Mouse (Mus musculus) erythroblast, adult 5-6 weeks (primary cell): ENCODE data around the gene Tmem125. TPM values are rescaled to one million over a fixed set of nuclear protein-coding genes. Genes with fewer than 3 reads are reported as not detected.
"Not testable (repeated sequence)": the region's sequence is repeated elsewhere in the genome, so short reads cannot be mapped to it uniquely, and the experiment has no call there.

ENCODE experiments used
- ATAC-seq: replicated peaks from 2 replicates; pipeline ENCODE4 v1.8.0; 2016; ENCODE audit warnings: moderate number of reproducible peaks, mild to moderate bottlenecking, moderate TSS enrichment, inconsistent platforms; ENCODE audit not compliant: poor library complexity, low FRiP score, severe bottlenecking
- total RNA-seq, 2 experiments: library from RNA; stranded (forward) in 1 of 2; stranded (reverse) in 1 of 2; fragments of 150-400 nt in 1 of 2; fragments of 200-764, 138-1000 nt in 1 of 2; gene quantifications; 2 replicates each; pipeline versions ENCODE4 v1.2.3 to v1.2.4; 2015 to 2017; ENCODE audit warnings: low replicate concordance in 2 of 2

Gene Tmem125
- total RNA-seq, 2 experiments from 2014 or later, result not detected

DNA sequence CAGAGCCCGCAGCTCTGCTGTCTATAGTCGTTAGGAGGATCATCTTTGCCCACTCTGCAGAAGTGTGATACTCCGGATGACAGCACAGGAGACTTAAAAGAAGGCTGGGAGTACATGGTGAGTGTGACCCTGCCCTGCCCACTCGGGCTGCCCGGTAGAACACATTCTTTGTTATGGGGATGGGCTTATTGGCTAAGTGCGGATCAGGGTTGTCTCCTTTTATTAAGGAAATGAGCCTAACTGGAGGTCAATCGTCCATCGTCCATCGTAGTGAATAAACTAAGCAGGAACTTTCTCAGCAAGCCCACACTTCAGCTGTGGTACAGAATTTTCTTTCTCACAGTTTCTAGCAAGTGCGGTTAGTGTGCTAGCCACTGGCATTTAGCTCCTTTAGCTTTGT is 3.9 kb downstream of the Tmem125 start:
- no peak for ATAC-seq

DNA sequence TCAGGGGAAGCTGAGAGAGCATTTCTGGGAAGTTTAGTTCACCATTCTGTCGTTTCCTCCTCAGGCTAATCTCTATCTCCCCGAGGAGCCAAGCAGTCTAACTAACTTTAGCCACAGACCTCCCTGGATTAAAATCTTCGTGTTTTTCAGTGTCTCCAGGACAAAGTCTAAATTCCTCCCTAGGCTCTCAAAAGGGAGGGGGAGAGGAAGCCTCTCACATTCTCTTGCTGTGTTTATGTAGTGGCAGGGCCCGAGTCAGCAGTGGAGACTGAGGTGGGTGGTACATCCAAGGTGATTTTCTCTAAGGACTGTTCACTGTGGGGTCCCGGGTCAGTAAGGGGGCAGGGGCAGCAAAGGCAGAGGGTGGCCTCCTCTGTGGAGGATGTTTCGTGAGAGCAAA is 6.0 kb downstream of the Tmem125 start:
- no peak for ATAC-seq

DNA sequence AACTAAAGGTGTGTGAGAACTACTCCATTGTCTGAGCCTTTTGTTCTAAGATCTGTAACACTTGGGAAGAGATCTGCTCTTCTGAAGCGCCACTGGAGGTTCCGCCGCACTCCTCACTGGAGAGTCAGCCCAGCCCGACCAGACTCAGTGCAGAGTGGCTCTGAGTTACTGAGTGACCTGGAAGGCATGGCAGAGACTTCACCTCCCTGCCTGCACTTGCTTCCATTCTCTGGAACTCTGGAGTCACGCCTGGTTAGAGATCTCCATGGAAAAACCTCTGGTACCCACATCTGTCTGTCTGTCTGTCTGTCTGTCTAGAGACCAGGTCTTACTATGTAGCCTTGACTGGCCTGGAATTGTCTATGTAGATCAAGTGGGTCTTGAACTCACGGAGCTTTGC is 8.2 kb downstream of the Tmem125 start:
- no peak for ATAC-seq

DNA sequence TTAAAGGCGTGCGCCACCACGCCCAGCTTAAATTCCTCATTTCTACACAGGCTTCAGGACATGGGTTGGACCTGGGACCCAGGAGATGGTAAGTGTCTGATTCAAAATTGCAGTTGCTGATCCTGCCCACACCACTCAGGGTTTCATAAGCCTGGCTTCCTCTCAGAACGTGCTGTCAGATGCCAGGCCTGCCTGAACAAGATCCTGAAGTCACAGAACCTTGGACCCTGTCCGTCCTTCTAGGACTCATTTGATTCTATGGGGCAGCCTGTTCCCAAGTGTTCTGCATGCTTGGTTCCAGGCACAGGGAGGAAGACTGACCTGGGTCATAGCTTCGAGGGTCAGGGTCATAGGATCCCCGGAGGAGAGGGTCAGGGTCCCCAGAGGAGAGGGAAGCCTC is 10.2 kb downstream of the Tmem125 start:
- no peak for ATAC-seq

DNA sequence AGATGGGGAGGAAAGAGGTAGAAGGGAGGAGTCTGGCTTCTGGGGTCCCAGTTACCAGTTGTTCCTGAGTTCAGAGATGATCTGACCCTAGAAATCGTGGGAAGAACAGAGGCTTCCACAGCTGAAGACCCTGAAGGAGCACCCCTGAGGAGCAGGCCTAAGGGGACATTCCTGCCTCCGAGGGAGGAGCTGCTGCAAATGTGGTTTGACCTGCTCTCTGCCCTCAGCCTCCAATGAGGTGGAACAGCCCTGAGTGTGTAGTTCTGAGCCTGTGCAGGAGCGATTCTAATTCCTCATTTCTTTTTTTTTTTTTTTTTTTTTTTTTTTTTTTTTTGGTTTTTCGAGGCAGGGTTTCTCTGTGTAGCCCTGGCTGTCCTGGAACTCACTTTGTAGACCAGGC is 10.7 kb downstream of the Tmem125 start:
- no peak for ATAC-seq

DNA sequence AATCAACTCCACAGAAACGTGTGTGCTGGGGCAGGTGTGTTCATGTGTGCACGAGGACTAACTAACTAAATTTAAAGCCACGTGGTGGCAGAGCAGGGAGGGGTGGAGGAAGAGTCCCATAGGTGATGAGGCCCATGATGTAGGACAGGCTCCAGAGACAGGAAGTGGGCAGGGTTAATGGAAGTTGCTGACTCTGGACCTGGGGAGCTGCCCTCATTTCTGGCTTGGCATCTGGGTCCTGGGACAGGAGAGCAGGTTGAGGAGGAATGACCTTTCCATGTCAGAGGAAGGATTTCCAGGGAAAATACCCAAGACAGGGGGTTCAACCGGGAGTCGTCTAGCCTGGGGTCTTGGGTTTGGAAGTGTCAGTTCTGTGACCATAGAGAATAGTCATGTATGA is 11.2 kb downstream of the Tmem125 start:
- no peak for ATAC-seq

DNA sequence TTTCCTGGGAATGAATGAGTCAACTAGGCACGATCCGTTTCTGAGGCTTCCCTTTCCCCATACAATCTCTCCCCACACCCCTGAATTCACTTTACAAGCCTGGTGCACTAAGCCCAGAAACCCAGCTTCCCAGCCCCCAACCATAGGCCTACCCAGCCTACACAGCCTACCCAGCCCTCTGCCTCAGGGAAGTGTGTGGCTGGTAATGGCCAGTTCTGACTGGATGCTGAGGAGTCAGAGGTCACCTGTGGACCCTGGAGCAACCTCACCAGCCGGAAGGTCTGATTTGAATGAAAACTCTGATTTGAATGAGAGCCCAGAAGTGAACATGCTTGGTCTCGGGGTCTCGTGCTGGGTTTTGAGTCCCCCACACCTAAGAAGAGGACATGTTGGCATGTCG is 16.1 kb downstream of the Tmem125 start:
- no peak for ATAC-seq

DNA sequence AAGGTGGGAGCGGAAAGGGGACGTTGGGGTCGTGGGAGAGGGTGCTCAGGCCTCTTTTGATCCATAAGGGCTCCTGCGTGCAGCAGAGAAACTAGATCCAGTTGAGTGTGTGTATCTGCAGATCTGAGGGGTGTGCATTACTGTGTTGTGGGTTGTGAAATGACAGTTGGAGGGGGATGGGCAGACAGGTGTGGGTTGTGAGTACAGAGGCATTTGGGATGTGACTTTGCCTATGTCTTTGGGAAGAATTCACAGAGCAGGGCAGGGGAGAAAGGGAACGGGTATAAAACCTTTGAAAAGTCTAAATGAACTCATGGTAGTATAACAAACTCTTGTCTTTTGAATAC is 16.5 kb downstream of the Tmem125 start:
- ATAC-seq, result no peak

DNA sequence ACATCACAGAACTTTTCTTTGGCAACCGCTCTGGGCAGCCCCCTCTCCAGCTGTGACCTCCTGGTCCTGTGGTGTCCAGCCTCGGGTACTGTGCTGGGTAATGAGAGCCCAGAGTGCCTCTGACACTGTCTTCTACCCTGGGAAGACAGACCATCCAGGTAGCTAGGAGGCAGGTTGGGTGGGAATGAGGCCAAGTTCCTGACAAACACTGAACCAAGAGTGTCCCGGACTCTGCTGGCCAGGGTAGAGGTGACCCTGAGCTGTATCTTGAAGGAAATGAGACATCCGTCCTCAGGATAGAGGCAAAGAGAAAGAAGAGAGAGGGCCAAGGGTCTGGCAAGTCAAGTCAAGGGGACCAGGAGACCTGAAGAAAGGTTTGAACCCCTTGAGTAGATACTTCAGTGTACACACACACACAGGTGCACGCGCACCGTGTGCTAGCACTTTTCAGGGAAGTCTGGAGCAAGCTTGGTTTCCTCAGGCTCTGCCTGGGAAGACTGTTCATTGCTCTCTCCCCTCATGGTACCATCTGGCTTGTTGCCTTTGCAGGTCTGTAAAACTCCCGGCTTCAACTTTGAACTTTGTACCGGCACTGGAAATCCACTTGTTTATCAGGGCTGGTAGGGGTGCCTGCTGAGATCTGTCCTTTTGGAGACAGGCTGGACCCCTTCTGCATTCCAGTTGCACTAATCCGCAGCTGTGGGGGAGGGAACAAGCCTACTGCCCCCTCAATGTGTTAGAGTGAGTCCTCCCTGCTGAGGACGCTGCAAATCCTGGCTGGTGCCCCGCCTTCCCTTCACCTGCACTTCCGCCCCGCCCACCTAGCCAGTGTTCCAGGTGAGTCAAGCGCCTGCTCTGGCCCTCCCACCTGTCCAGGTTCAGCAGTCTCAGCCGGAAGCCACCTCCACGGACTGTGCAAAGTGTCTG is 17.2 kb downstream of the Tmem125 start, which contains the start of gene 2610528J11Rik:
Gene 2610528J11Rik, plus strand, starts transcription at position 592 of the 927 bp plus-strand sequence.
- ATAC-seq, result no peak

DNA sequence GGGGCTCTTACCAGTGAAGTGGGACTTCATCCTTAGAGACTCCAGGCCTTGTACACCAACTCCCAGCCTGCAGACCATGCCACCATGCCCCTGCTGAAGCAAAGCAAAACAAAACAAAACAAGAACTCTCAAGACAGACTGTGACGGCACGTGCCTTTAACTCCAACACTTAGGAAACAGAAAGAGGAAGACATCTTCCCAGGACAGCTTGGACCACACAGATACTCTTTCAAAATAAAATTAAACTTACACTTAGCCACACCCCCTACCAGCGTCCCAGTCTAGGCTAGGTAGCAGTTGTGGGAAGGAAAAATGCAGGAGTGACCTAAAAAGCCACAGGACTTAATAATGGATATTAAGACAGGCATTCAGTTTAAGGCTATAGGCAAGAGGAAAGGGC is 18.1 kb downstream of the Tmem125 start:
- ATAC-seq, result no peak

DNA sequence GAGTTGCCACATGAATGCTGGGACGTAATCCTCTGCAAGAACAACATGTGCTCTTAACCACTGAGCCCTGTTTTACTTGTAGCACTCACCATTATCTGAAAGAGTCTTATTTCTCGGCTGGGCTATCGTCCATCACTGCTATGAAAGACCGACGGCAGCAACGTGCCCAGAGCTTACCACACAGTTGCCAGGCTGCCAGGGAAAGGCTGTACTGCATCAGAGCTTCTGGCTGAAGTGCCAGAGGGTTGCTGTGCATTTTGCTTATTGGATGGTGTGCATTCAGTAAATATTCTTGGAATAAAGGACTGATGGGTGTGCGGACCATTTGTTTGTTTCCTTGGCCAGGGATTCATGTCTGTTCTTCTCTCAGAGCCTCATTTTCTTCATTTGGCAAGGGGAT is 19.9 kb downstream of the Tmem125 start:
- no peak for ATAC-seq

DNA sequence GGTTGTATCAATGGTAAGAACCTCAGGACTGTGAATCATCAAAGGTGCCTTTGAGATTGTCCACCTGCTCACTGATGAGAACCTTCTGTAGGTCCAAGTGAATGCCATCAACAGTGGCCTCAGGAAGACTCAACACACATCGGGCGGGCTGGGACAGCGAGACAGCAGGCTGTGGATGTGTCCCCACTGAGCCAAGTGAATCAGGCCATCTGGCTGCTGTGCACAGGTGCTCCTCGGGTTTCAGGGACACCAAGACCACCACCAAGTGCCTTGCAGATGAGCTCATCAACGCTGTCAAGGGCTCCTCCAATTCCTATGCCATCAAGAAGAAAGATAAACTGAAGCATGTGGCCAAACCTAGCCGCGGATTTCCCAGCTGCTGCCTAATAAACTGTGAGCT is 21.6 kb downstream of the Tmem125 start:
- no peak for ATAC-seq

DNA sequence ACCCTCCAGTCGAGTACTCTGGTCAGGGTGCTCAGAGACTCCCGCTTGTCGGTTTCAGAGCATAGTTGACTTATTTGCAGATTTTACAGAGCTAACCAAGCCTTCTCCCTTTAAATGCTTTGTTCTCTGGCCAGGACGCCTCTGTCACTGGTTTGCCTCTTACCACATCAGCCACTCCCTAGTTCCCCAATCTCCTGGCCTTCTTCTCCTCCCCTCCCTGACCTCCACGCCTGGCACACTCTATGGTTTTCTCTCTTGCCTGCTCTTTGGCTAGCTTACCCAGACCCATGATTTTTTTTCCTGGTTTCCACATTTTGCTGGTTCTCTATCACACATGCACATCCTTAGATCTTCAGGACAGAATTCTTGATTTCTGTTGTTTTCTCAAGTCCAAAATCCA is 25.6 kb downstream of the Tmem125 start:
- ATAC-seq, result no peak

DNA sequence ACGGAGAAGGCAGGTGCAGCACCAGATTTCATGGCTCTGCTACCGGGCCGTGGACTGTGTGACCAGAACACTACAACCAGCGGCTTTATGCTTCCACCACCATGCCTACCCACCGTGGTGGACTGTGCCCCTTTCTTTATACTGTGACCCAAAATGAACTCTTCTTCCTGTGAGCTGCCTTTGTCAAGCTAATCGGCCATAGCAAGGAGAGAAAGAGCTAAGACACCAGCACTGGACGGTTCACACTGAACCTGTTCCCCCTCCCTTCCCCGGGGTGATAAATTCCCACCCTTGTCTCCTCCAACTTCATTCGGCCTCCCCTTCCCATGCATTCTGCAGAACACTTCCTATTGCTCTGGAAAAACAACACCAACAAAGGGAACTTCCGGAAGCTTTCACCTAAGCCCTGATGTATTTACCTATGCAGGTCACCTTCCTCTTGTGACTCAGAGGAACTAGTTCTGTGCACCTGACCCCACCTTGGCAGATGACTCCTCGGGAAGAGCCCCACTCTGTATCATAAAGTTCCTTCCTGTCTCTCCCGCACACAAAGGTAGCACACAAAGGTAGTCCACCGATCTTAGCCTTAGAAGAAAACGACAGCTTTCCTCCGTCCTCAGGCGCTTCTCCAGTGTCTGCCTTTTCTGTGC is 26.2 kb downstream of the Tmem125 start:
- ATAC-seq, result no peak

DNA sequence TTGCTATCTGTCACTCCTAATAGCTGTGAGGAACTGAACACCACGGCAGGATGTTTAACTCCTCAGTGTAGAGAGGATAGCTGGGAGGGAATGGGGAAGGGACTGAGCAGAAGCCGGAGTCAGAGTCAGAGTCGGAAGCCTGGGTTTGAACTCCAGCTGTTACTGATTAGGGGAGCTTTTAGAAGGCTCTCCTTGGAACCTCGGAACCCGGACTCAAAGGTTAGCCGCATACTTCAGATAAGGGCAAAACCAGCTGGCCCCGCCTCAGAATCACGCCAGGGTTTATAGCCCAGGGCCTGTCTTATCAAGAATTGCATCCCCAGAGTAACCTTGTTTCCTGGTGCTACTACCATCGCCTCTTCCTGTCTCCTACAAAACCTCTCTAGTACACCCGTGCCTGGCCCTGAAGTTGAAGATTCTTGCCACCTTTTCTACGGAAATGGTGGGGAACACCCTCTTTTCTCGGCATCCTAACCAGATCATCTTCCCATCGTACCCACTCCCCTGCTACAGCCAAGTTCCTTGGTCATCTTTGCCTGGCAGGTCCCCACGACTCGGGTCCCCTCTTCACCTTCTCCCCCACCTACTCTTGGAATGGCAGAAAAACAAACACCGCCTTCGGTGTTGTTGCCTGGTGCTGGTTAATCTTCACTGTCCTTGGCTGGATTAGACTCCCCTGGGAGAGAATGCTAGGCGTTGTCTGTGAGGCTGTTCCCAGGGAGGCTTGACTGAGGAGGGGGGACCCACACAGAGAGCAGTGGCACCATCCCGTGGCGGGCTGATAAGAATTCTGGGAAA is 26.9 kb downstream of the Tmem125 start:
- ATAC-seq, result no peak

DNA sequence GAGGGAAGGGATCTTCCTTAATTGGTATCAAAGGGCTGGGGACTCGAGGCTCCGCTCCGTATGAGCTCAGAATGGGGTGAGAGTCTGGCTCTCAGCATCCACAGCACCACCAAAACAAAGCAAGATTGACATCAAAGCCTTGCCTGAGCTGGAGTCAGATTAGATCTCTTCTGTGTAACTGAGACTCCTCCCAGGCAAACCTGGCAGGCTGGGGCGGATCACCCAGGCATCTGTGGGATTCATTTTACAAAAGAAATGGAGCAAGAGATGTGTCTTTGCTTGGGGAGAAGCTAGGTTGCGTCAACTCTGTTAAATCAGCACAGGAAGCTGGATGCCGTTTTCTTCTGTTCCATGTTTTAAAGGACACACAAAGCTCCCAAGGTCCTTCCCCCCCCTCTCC is 34.8 kb downstream of the Tmem125 start:
- no peak for ATAC-seq

DNA sequence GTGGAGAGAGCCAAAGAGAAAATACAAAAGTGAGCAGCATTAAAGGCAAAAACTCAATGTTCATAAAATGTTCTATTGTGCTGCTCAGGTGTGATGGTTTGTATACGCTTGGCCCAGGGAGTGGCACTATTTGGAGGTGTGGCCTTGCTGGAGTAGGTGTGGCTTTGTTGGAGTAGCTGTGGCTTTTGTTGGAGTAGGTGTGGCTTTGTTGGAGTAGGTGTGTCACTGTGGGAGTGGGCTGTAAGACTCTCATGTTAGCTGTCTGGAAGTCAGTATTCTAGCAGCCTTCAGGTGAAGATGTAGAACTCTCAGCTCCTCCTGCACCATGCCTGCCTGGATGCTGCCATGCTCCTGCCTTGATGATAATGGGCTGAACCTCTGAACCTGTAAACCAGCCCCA is 36.7 kb downstream of the Tmem125 start:
- ATAC-seq, result not testable (repeated sequence)

DNA sequence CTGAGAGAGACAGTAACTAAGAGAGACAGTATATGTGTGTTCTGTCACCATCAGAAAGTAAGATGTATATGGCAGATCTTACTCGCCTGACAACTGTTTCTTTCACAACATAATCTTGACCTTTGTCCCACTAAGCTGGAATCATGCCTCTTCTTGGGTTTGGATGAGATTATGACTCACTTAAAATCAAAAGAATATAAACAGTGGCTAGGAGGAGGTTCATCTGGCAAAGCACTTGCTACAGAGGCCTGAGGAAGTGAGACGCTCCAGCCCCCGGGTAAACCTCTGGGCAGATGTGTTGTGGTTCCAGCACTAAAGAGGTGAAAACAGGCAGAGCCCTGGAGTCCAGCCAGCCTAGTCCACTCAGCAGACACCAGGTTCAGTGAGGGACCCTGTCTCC is 38.3 kb downstream of the Tmem125 start:
- ATAC-seq, result no peak

DNA sequence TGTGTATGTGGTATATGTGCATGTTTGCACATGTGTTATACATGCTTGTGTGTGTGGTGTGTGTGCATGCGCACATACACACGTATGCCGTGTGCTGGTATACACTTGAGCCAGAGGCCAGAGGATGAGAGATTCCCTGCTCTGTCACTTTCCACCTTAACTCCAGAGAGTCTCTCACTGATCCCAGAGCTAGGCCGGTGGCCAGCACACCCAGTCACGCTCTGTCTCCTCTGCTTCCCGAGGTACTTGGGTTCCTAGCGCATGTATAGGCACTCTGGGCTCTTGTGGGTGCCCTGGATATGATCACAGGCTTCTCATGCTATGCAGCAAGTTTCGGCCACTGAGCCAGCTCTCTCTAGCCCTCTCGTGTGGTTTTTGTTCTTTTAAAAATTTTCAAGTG is 43.1 kb downstream of the Tmem125 start:
- no peak for ATAC-seq

DNA sequence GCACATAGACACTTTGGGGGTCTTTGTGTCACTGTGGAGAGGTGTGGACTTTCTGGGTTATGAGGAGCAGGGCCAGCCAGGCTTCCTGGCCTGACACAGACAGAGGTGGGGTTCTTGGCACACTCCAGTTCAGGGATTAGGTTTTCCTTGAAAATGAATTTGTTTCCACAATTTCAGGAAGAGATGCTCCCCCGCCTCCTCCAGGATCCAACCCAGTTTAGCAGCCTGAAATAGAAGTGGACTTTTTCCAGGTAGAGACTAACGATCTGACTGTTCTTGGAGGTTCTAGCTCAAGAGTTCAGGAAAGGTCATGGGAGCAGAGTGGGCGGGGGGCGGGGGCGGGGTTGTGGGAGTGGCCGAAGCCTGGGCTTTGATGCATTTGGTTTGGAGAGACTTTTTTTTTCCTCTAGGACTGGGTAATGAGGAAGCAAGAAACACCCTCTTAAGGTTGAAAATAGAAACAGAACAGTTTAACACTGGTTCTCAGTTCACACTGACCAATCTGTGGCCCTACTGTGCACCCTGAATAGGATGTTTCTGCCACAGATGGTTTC is 43.6 kb downstream of the Tmem125 start:
- ATAC-seq, result no peak
